Mouse (Mus musculus) lung, postnatal 0 days (tissue): ENCODE measurements around the gene Cry1.

ENCODE experiments used
- CTCF ChIP-seq: IDR thresholded peaks from 2 replicates; pipeline ENCODE4 v1.5.1; 2016; ENCODE audit warnings: antibody characterized with exemption, mild to moderate bottlenecking
- EP300 ChIP-seq: IDR thresholded peaks from 2 replicates; pipeline ENCODE4 v1.6.1; 2016; ENCODE audit warnings: antibody characterized with exemption, mild to moderate bottlenecking, control low read depth

DNA sequence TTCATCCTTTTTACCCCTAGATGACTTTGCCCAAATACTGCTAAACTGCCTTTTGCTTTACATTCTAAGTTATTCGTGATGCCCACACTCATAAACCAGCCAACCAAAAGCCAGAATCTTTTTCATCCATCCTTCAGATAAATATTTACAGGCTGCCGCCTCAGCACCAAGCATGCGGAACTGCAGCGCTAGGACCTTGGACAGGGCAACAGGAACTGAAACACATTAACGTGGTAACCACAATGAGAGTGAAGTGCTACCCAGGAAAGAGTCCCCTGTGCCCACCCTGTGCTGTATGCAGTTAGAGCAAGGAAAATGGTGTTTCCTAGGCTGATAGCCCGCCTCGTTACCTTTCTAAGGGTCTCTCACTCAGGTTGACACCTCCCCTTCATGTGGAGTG is 56.4 kb downstream of the Cry1 start:
- TF ChIP-seq EP300 (no peak), CTCF (no peak)
